Mouse (Mus musculus) CH12F3 (cell line): Measurements from ENCODE around the gene Rac2.

Experiments
- in situ Hi-C: fragments of 300-500 bp; cut with MboI; formaldehyde crosslinking; loops from 2 replicates; pipeline ENCODE4 v1.14.3; 2020; ENCODE audit warnings: low sequenced_read_pairs

The Rac2 gene

GRCm38 (mm10) chr15:78589936-78590335 is 17.4 kb upstream of the Rac2 start:
- in situ Hi-C loops = no loop called here

DNA sequence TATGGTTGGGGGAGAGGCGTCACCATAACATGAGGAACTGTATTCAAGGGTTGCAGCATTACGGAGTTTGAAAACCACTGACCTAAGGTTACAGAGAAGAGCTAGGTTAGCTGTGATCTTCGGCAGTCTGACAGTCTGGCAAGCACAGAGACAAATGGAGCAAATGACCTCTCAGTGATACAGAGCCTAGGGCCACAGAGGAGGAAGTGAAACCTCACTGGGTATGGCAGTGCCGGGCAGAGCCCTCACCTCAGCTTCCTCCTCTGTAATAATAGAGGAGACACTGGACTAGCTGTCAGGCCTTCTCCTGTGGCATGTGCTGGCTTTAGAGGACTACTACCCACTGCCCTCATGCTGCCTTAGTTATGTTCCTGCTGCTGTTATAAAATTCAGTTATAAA is 16.3 kb upstream of the Rac2 start:
- in situ Hi-C loops = no loop called here

DNA sequence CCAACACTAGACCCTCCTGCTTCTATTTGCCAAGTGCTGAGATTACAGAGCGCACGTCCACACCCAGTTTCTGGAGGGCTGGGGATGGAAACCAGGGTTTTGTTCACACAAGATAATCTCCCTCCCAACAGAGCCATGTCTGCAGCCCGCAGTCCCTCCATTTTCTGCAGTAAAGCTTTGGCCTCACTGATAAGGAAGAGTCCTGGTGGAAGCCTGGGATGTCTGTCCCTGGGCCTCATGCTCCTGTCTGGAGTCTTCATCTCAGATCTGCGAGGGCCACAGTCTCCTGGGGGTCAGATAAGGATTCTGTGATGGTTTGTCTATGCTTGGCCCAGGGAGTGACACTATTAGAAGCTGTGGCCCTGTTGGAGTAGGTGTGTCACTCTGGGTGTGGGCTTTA is 15.5 kb upstream of the Rac2 start:
- in situ Hi-C loops = no loop called here

DNA sequence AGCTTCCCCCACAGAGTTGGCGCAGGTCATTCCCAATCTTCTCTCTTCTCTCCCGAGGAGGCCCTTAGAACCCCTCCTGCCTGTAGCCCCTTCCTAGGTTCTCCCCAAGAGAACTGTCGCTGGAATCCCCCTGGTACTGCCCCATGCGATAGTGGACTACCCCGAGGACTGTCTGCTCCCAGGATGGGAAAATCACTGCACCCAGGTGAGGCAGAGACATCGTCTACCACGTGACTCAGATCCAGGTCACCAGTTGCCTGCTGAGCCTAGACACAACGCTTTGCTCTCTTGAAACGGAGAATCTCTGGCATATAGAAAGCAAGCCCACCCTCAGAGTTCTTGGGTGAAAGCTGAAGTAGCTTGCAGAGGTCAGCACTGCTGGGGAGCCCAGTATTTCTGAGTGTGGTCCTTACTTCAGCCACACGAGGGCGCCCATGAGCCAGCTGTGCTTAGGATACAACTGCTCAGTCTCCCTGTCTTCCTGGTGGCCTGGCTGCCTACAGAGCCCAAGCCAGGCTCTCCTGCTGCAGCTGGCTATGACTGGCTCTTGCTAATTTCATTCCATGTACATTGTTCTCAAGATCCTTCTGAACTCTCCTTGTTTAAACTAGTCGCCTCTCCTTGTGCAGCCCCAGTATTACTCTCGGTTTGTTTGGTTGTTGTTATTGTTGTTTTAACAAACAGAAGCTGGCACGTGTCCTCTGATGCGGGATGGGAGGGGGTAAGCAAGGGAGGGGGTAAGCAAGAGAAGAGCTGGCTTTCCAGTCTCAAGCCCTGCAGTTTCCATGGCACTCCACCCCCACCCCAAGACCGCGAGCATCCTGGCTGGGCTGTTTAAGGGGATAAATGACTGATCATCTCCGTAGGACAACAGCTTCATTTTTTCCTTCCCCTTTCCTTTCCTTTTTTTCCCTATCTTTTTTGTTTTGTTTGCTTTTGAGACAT is 14.7 kb upstream of the Rac2 start:
- in situ Hi-C loops = no loop called here

- in situ Hi-C loops = no loop called here
These were observed 12.8 kb upstream of the Rac2 start for GRCm38 (mm10) chr15:78585404-78585803.

DNA sequence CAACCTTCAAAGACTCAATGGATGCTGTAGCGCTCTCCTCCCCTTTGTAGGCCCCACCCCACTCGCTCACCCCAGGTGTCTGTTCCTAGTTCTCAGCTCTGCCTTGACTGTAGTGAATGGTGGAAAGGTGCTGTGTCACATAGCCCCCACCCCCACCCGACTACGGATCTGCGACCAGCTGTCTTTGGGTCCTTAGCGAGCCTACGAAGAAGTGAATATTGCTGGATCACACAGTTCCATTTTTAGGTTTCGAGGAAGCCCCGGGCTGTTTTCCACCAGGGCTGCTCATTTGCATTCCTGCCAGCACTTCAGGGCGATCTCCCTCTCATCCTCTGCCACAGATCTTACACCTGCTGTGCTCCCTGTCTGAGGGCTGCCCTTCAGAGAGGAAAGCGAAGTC is 10.8 kb upstream of the Rac2 start:
- in situ Hi-C loops = no loop called here

- in situ Hi-C loops = no loop called here
These were observed 3.8 kb upstream of the Rac2 start for GRCm38 (mm10) chr15:78576284-78576810.

GRCm38 (mm10) chr15:78572270-78572600 is 348 bp downstream of the Rac2 start:
- in situ Hi-C loops = no loop called here

GRCm38 (mm10) chr15:78571554-78572269 is 871 bp downstream of the Rac2 start:
- in situ Hi-C loops = no loop called here

DNA sequence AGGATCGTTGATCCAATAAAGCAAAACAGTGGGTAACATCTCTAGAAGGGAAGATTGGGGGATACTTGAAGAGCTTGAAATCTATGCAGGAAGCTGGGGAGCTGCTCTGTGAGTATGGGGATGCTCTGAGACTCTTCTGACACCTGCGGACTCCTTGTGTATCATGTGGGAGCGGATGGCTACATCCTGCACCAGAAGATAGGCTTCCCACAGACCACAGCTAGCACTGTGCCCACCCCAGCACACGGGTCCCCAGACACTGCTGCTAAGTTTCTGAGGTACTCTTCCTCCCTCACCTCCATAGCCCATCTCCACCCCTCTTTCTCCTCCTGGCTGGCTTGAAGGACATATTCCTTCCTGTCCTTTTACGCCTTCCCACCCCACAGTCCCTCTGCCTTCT is 2.4 kb downstream of the Rac2 start:
- in situ Hi-C loops = no loop called here

DNA sequence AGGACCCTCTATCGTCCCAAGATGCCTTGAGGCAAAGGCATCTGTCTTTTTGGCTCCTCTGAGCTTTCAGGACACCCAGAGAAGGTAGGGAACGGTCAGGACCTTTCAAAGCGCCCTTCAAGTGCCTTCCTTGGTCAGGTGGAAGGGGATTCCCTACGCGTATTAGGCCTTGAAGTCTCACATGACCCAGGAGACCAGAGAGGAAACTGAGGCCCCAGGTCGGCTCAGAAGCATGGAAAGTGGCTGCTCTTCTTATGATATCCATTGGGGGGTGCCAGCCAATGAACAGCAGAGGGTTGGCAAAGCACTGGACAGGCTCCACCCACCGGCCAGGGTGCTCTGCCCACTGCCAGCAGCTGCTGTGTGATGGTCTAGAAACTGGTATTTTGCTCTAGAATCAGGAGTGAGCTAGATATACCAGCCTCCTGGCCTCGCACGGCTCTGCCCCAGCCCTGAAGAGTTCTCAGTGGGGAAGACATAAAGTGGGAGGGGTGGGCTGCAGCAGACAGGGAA is 4.9 kb downstream of the Rac2 start:
- in situ Hi-C loops = no loop called here

DNA sequence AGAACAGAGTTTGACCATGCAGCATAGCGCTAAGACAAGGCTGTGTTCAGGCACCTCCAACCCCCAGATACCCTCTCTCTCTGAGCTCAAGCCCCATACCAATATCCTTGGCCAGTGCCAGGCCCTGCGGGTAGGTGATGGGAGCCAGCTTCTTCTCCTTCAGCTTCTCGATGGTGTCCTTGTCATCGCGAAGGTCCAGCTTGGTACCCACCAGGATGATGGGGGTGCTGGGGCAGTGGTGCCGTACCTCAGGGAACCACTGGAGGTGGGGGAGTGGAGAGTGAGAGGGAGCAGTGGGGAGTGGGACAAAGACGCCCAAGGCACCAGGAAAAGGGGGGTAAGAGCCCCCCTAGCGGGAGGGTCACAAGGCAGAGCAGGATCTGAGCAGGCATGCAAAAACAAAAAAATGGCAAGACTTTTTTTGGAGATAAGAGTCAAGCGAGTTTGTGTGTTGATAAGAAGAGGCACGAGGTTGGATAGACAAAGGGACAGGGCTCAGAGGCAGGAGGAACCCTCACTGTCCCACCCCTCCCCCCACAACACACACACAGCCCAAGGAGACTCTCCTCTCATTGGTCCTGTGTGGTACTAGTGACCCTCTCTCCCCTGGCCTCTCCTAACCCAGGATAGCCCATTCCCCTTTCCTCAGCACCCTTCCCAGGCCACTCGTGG is 7.7 kb downstream of the Rac2 start:
- in situ Hi-C loops = no loop called here

DNA sequence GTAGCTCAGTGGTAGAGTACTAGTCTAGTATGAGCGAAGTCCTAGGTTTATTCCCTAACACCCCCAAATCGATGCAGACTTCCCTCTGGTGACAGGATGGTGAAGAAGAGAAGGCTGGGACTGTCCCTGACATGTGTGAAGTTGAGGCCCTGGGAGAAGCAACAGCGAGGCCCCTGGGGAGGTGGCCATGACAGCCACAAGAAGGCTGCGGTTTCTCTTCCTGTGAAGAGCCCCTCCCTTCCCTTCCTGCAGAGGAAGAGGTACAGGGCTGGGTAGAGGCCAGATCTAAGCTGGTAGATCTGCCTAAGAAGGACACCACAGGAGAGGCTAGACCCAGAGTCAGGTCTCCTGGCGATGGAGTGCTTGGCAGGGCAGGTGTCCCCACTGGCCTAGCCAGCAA is 8.6 kb downstream of the Rac2 start:
- in situ Hi-C loops = no loop called here

GRCm38 (mm10) chr15:78563344-78563743 is 9.2 kb downstream of the Rac2 start:
- in situ Hi-C loops = no loop called here

DNA sequence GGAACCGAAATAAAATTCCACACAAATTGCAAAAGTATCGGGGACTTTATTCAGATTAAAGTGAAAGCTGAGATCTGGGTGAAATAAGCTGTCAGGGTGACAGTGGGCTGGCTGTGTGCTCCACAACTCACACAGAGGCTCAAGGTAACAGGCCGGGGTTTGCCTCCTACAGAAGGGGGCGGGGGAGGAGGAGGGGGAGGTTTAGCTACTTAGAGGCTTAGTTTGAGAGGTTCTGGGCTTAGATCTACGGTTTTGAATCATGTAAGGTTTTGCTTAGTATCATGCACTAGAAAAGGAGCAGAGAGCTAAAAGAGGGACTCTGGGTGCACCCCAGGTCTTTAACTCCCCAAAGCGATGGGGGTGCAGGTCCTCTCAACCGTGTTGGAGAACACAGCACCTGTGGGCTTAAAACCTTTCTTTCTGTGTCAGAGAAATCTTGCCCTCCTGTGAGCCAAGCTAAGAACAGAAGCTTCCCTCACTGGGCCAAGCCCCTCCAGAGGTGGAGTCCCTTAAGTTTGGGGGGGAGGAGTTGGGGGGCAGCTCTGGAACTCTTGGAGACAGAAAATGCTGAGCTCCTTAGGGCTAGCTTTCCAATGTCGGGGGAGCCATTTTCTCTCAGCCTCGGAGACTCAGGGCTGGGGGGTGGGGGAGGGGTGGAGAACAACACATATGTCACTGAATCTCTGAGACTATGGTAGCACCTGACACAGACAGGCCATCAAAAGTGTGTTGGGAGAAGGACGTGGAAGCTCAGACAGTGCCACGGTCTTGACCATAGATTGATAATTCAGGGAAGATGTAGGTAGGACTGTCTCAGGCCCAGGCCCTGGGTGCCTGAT is 13.2 kb downstream of the Rac2 start:
- in situ Hi-C loops = no loop called here

- in situ Hi-C loops = no loop called here
These were observed 14.7 kb downstream of the Rac2 start for GRCm38 (mm10) chr15:78557693-78558535.

DNA sequence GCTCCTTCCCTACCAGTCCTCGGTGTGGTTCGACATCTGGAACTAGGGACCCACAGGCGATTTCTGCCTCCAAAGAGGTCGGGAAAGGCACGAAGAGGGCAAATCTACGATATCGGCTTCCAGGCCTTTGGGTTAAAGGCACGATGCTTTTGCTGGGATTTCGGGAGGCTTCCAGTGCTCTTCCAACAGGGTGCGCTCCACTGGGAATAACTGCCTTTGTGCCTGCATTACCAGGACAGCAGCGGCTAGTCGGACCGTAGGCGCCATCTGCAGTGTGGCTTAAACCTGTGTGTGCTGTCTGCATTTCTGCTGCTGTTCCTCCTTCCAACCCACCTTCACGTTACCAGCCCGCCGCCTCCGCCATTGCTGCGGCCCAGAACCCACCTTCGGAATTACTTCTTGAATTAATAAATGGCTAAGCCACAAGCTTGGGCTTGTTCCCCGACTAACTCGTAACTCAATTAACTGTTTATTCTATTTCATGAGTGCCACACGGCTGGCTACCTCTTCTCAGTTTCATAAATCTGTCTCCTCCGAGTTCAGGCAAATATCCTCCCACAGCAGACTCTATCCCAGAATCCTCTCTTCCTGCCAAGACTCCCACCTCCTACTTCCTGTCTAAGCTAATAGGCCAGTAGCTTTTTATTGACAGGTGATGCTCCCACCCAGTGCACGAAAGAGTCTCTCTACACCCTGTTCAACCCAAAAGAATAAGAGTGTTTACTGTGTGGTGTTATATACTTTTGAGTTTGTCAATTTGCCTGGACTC is 17.9 kb downstream of the Rac2 start:
- in situ Hi-C loops = no loop called here

- in situ Hi-C loops = loop anchor here (25.0 kb wide), 1 partner anchor 362 kb away; no protein-coding TSS in a partner anchor
These were observed 23.3 kb downstream of the Rac2 start for GRCm38 (mm10) chr15:78549189-78549734.
